Mouse (Mus musculus) liver, embryonic 18 days (tissue): ENCODE results near the gene Gtpbp1. TPM values are rescaled to one million over a fixed set of nuclear protein-coding genes. Genes with fewer than 3 reads are reported as not detected.

Source experiments
- polyA plus RNA-seq: library from polyadenylated mRNA; depleted of rRNA; stranded (reverse); fragments of >200 nt; gene quantifications from 2 replicates; pipeline ENCODE4 v1.2.3, GENCODE M21; 2012; rRNA removed

Gtpbp1 gene
- polyA plus RNA-seq, result 12.5 and 14.7 TPM in 2 replicates

GRCm38 (mm10) chr15:79690426-79691022 lies at the start of gene Gtpbp1:
TSS of gene Gtpbp1 (plus strand) at chr15:79690845.

GRCm38 (mm10) chr15:79658531-79659375 lies 31.9 kb upstream of the Gtpbp1 start, which contains the start of the genes Fam227a and Cby1:
TSS of gene Fam227a (minus strand) at chr15:79658956.
TSS of gene Cby1 (plus strand) at chr15:79659199.

GRCm38 (mm10) chr15:79670249-79670971 lies 20.2 kb upstream of the Gtpbp1 start, which contains the start of gene Tomm22:
TSS of gene Tomm22 (plus strand) at chr15:79670861.

GRCm38 (mm10) chr15:79687646-79688267 lies 2.9 kb upstream of the Gtpbp1 start, which contains the start of gene Josd1:
TSS of gene Josd1 (minus strand) at chr15:79687919.

GRCm38 (mm10) chr15:79741921-79742705 lies 51.5 kb downstream of the Gtpbp1 start, which contains the start of gene Sun2:
TSS of gene Sun2 (minus strand) at chr15:79742536.

Other genes starting within 250 kb of the Gtpbp1 start
- 12.5 and 15.1 TPM in 2 replicates for gene Csnk1e, start 235.3 kb upstream of the Gtpbp1 start, polyA plus RNA-seq
- not detected in 2 replicates for gene Kcnj4, start 185.6 kb upstream of the Gtpbp1 start, polyA plus RNA-seq
- 4.4 and 5.1 TPM in 2 replicates for gene Kdelr3, start 174.4 kb upstream of the Gtpbp1 start, polyA plus RNA-seq
- gene Ddx17, start 144.1 kb upstream of the Gtpbp1 start, polyA plus RNA-seq, result 115 and 130 TPM in 2 replicates
- gene Dmc1, start 85.7 kb upstream of the Gtpbp1 start, polyA plus RNA-seq, result 0.26 and 0.46 TPM in 2 replicates
- 0.47 and 0.53 TPM in 2 replicates for gene Fam227a, start 31.9 kb upstream of the Gtpbp1 start, polyA plus RNA-seq
- gene Cby1, start 31.6 kb upstream of the Gtpbp1 start, polyA plus RNA-seq, result 3.8 and 4.5 TPM in 2 replicates
- 55.2 and 55.6 TPM in 2 replicates for gene Tomm22, start 20.0 kb upstream of the Gtpbp1 start, polyA plus RNA-seq
- gene Josd1, start 2.9 kb upstream of the Gtpbp1 start, polyA plus RNA-seq, result 22.9 and 24.2 TPM in 2 replicates
- gene Sun2, start 51.7 kb downstream of the Gtpbp1 start, polyA plus RNA-seq, result 17.9 and 20.3 TPM in 2 replicates
- 7.8 and 8.9 TPM in 2 replicates for gene Dnal4, start 87.0 kb downstream of the Gtpbp1 start, polyA plus RNA-seq
- 0.14 and 0.16 TPM in 2 replicates for gene Nptxr, start 113.9 kb downstream of the Gtpbp1 start, polyA plus RNA-seq
- gene Npcd, start 143.4 kb downstream of the Gtpbp1 start, polyA plus RNA-seq, result not detected in 2 replicates
- 4.4 and 4.7 TPM in 2 replicates for gene Cbx6, start 143.8 kb downstream of the Gtpbp1 start, polyA plus RNA-seq
- 31.2 and 32.9 TPM in 2 replicates for gene Apobec3, start 200.8 kb downstream of the Gtpbp1 start, polyA plus RNA-seq